Mouse (Mus musculus): ENCODE data around the gene Uap1l1. TPM values are rescaled to one million over a fixed set of nuclear protein-coding genes. Genes with fewer than 3 reads are reported as not detected.

Gene Uap1l1
- polyA plus RNA-seq, 1 experiment from 2014 or later, result 55.8 TPM

DNA sequence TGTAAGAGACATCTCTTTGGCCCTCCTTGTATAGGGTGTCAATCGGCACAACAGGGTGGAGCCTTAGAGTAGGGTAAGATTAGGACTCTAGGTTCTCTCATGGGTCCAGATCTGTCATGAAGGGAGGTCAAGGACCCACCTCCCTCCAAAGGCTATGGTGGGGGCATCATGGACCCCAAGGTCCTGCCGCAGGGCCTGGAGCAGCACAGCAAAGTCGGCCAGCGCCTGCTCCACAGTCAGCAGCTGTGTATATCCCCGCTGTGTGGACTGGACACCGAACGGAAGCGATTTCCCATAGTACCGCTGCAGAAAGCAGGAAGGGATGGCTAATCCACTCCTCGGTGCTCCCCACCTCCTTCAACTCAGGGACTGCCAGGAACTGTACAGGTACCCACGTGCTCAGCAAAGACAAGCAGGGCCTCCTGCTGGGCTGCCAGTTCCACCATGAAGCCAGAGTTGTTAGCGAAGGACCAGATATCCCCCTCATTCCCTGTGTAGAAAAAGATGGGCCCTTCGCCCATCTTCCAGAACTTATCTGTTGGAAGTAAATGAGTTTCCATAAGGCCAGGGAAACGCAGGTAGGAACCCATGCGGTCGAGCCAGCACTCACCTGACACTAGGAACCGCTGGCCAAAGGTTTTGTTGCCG, 9.9 kb downstream of the Uap1l1 start:
- Histone ChIP-seq H3K36me3 (ENCODE audit: inconsistent target) (peaks cover 43% of the 10 kb centered on the region), H3K27ac (peak overlapping the region; percentile 79), H3K79me2 (ENCODE audit: inconsistent target) (peaks cover 44% of the 10 kb centered on the region), H3K4me3 (ENCODE audit: inconsistent target) (peak overlapping the region; percentile 90)
- WGBS (ENCODE audit: missing documents), result 54% methylated on average over 17 of the region's 18 CpGs

GRCm38 (mm10) chr2:25354211-25354610, 11.3 kb downstream of the Uap1l1 start:
- WGBS (ENCODE audit: missing documents), result 90% methylated on average over 6 of the region's 6 CpGs
- peaks cover 44% of the 10 kb centered on the region for H3K79me2 ChIP-seq (ENCODE audit: inconsistent target)
- H3K36me3 ChIP-seq (ENCODE audit: inconsistent target), result peaks cover 53% of the 10 kb centered on the region
- H3K27ac ChIP-seq, result no peak overlapping the region
- H3K4me3 ChIP-seq (ENCODE audit: inconsistent target), result no peak overlapping the region; the same call in 1 of the 2 replicates

DNA sequence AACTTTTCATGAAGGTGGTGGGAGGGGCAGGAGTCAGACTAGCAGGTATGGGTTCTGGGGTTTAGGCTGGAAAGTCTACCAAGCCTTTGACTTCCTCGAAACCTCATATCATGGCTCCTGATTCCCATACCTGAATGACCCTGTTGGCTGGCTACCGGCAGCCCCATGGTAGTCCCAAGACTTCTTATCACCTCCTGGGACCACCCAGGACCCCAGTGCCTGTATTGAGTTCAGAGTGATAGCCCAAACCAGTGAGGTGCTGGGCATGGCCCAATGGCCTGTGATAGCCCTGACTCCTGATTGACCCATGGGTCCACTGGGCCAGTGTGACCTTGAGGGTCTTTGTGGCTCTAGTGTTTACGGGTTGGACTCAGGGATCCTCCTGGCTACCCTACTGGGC, 14.8 kb downstream of the Uap1l1 start:
- Histone ChIP-seq H3K27ac (no peak overlapping the region), H3K79me2 (ENCODE audit: inconsistent target) (peaks cover 31% of the 10 kb centered on the region), H3K4me3 (ENCODE audit: inconsistent target) (no peak overlapping the region), H3K36me3 (ENCODE audit: inconsistent target) (peaks cover 81% of the 10 kb centered on the region)
- WGBS (ENCODE audit: missing documents), result 98% methylated on average over 3 of the region's 3 CpGs

DNA sequence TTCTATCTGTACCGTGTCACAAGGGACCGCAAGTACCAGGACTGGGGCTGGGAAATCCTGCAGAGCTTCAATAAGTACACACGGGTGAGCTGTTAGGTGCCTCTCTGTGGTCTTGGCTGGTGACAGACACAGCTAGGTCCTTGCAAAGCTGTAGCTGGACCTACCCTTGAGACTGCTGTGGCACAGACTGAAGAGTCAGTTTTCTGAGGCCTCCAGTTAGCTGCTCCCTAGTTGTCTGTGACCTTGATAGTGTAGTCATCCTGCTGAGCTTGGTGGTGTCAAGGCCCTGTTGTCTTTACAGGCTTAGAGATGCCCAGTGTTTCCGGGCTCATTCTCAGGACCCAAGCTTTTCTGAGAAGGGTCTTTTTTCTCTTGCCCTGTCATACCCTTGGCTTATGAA, 16.0 kb downstream of the Uap1l1 start:
- 95% methylated on average over 4 of the region's 4 CpGs for WGBS (ENCODE audit: missing documents)
- Histone ChIP-seq H3K4me3 (ENCODE audit: inconsistent target) (no peak overlapping the region), H3K79me2 (ENCODE audit: inconsistent target) (peaks cover 19% of the 10 kb centered on the region), H3K36me3 (ENCODE audit: inconsistent target) (peaks cover 90% of the 10 kb centered on the region), H3K27ac (no peak overlapping the region)

GRCm38 (mm10) chr2:25348162-25348561, 17.3 kb downstream of the Uap1l1 start:
- Histone ChIP-seq H3K4me3 (ENCODE audit: inconsistent target) (no peak overlapping the region), H3K79me2 (ENCODE audit: inconsistent target) (peaks cover 6% of the 10 kb centered on the region; the same call in 1 of the 2 replicates), H3K36me3 (ENCODE audit: inconsistent target) (peaks cover 91% of the 10 kb centered on the region), H3K27ac (no peak overlapping the region)
- 85% methylated on average over 7 of the region's 7 CpGs for WGBS (ENCODE audit: missing documents)

DNA sequence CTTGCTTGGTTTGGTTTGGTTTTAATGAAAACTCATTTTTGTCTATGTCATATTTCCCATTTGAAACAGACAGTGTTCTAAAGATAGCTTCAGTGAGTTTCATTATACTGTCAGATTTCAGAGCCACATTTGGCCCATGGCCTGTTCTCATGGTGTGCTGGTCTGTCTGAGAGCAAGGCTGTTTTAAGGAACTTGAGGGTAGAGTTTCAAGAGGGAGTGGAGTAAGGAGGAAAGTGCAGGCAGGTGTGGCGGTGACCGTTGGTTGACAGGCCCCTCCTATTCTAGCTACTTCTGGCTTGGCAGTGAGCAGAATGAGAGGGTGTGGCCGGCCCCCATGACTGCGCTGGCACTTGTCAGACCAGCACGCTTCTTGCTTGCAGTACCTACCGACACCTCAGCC, 27.2 kb downstream of the Uap1l1 start:
- peaks cover 17% of the 10 kb centered on the region for H3K79me2 ChIP-seq (ENCODE audit: inconsistent target)
- H3K36me3 ChIP-seq (ENCODE audit: inconsistent target), result peaks cover 54% of the 10 kb centered on the region
- no peak overlapping the region for H3K27ac ChIP-seq
- no peak overlapping the region for H3K4me3 ChIP-seq (ENCODE audit: inconsistent target)
- WGBS (ENCODE audit: missing documents), result 33% methylated on average over 6 of the region's 6 CpGs

GRCm38 (mm10) chr2:25333569-25333968, 31.9 kb downstream of the Uap1l1 start:
- Histone ChIP-seq H3K36me3 (ENCODE audit: inconsistent target) (peaks cover 41% of the 10 kb centered on the region; the same call in 1 of the 2 replicates), H3K27ac (no peak overlapping the region), H3K79me2 (ENCODE audit: inconsistent target) (peaks cover 23% of the 10 kb centered on the region), H3K4me3 (ENCODE audit: inconsistent target) (peak overlapping the region; percentile 94)
- WGBS (ENCODE audit: missing documents), result 88% methylated on average over 2 of the region's 2 CpGs

DNA sequence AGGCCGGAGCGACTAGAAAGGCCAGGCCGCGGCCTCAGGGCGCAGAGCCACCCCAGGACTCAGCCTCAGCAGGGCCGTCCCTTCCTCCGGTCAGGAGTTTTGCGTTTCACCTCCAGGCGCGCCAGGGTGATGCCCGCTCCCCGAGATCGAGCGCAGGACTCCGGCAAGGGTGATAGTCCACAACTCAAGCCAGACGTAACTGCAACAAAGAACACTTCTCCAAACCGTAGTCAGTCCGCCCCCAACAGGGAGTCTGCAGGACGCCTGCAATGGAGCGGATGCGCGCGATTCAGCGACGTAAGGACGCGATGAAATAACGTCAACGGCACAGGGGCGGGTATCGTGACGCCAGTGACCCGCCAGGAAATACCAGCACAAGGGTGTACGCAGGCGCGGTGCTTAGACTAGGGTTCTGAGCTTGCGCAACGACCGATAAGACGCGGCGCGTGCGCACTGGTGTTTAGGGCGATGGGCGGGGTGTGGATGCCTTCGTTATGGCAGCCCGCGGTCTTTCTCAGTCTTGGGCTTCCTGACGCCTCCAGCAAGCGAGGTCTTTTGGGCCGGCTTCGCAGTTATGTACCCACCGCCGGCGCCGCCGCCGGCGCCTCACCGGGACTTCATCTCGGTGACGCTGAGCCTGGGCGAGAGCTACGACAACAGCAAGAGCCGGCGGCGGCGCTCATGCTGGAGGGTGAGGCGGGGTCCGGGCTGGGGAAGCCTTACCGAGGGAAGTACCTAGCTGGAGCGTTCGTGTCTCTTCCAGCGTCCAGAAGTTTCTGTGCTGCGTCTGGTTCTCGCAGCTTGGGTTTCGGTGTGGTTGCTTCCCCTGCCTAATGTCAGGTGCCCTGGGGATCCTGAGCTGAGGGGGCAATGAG, 33.0 kb downstream of the Uap1l1 start, which contains the start of gene Man1b1:
TSS of gene Man1b1 (plus strand) at position 53 of the 875 bp plus-strand sequence.
- under 1% methylated on average over 78 of the region's 78 CpGs for WGBS (ENCODE audit: missing documents)

GRCm38 (mm10) chr2:25331470-25331869, 34.0 kb downstream of the Uap1l1 start:
- Histone ChIP-seq H3K4me3 (ENCODE audit: inconsistent target) (peak overlapping the region; percentile 94), H3K36me3 (ENCODE audit: inconsistent target) (peaks cover 22% of the 10 kb centered on the region; the same call in 1 of the 2 replicates), H3K27ac (0 out of 2 replicates have a peak overlapping the region, but pooled peaks have one; percentile 49), H3K79me2 (ENCODE audit: inconsistent target) (peaks cover 23% of the 10 kb centered on the region)
- 47% methylated on average over 8 of the region's 9 CpGs for WGBS (ENCODE audit: missing documents)

More for the DNA sequence above, 33.0 kb downstream of the Uap1l1 start, which contains the start of gene Man1b1:
- peak within 1 kb of the TSS; percentile 94 for H3K4me3 ChIP-seq (ENCODE audit: inconsistent target)
- H3K36me3 ChIP-seq (ENCODE audit: inconsistent target), result peaks cover 32% of the 10 kb centered on the region; the same call in 1 of the 2 replicates
- peaks cover 23% of the 10 kb centered on the region for H3K79me2 ChIP-seq (ENCODE audit: inconsistent target)
- peak within 1 kb of the TSS; percentile 49 for H3K27ac ChIP-seq

- Histone ChIP-seq H3K36me3 (ENCODE audit: inconsistent target) (no peaks in the 10 kb centered on the region), H3K79me2 (ENCODE audit: inconsistent target) (peaks cover 7% of the 10 kb centered on the region), H3K4me3 (ENCODE audit: inconsistent target) (no peak overlapping the region), H3K27ac (no peak overlapping the region)
- 54% methylated on average over 7 of the region's 7 CpGs for WGBS (ENCODE audit: missing documents)
These were observed 37.0 kb downstream of the Uap1l1 start for GRCm38 (mm10) chr2:25328440-25328839.

- Histone ChIP-seq H3K79me2 (ENCODE audit: inconsistent target) (no peaks in the 10 kb centered on the region), H3K36me3 (ENCODE audit: inconsistent target) (no peaks in the 10 kb centered on the region), H3K27ac (no peak overlapping the region), H3K4me3 (ENCODE audit: inconsistent target) (no peak overlapping the region)
- 67% methylated on average over 2 of the region's 2 CpGs for WGBS (ENCODE audit: missing documents)
These were observed 39.4 kb downstream of the Uap1l1 start for GRCm38 (mm10) chr2:25326036-25326435.

DNA sequence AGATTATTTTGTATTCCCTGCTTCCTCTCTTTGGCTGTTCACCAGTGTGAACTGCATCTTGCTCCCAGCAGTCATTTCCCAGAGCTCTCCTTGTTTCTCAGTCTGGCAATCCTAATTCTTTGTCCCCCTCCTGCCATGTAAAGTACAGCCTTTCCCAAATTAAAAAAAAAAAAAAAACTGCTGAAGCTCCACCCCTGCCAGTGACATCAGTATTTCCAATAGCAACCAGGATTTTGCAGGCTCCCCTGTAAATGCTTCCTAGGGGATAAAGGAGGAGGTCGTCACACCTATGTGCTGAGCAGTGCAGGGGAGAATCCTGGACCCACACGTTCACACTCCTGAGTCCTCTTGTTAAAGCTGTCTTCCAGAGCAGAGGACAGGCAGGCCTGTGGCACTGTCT, 45.4 kb downstream of the Uap1l1 start:
- no peak overlapping the region for H3K4me3 ChIP-seq (ENCODE audit: inconsistent target)
- WGBS (ENCODE audit: missing documents), result 39% methylated on average over 2 of the region's 2 CpGs
- H3K27ac ChIP-seq, result no peak overlapping the region
- H3K79me2 ChIP-seq (ENCODE audit: inconsistent target), result no peaks in the 10 kb centered on the region
- no peaks in the 10 kb centered on the region for H3K36me3 ChIP-seq (ENCODE audit: inconsistent target)

DNA sequence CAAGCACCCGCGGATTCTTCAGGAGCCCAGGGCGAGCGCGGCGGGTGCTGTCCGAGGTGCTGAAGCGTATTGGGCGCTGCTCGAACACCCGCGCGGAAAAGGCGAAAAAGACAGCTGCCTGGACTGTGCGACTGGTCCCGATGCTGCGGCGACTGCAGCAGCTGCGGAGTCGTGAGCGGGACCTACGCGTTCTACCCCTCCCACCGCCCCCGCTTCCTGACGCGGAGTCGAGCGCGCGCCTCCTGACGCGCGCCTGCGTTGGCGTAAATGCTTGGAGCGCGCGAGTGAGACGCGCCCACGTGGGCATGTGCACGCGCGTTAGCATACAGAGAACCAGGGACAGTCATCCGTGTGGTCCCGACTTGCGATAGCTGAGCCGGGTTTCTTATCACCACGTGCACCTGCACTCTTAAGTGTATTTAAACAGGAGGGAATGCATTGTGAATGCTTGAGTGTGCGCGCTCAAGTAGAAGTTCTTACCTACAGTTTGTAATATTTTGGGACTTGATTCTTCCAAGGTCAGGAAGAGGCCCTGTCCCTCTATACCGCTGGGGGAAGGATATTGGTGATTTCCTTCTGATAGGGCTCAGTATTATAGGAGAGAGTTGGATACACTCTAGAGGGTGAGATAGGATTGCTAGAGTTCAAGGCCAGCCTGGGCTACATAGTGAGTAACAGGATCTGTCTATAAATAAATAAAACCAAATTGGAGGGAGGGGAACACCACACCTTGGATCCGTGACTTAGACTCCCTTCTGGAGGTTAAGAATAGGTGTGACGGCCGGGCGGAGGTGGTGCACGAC, 46.3 kb downstream of the Uap1l1 start, which contains the start of gene Grin1:
TSS of gene Grin1 (minus strand) at position 217 of the 803 bp plus-strand sequence.
- H3K79me2 ChIP-seq (ENCODE audit: inconsistent target), result no peaks in the 10 kb centered on the region
- H3K4me3 ChIP-seq (ENCODE audit: inconsistent target), result no peak within 1 kb of the TSS
- H3K27ac ChIP-seq, result no peak within 1 kb of the TSS
- H3K36me3 ChIP-seq (ENCODE audit: inconsistent target), result no peaks in the 10 kb centered on the region
- WGBS (ENCODE audit: missing documents), result 10% methylated on average over 57 of the region's 58 CpGs

All from macrophage (primary cell).